ENCODE assay signal across 18 mouse cellular contexts in the genomic region with DNA sequence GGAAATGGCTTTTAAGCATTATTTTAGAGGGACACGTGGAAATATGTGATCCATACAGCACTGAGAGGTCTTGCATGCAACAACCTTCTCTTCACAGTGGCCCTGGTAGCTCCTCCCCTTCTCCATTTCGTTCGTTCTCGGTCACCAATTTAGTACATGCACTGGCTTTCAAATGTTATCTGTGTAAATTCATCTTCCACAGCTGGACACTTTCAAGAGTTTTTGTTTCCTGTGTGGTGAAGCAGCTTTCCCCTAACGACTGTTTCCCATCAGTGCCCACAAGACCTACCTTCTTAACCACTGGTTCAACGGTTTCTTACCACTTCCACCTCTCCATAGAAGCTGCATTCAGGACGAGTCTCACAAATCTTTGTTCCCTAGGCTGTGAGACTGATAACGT.
DNase-seq lines count a peak whose midpoint lies in the region; ATAC-seq lines count a peak whose summit lies in the region.
"Had no signal": no experiment of that assay in that cellular context is flagged by ENCODE, and none has a peak within 500 bp of the region (broad histone marks: within the 10 kb centered on the region; RNA-seq: fewer than 3 reads in every experiment).

No protein-coding gene starts in this region.

- H3K9me3 ChIP-seq in liver, embryonic 13.5 days (replicated peaks): no peaks in the 10 kb centered on the region
- no peaks in the 10 kb centered on the region for H3K9me3 ChIP-seq in limb, embryonic 10.5 days (replicated peaks)
- H3K9me3 ChIP-seq: embryonic facial prominence, embryonic 15.5 days; forebrain, embryonic 15.5 days; lung, embryonic 15.5 days; midbrain, embryonic 13.5 days; neural tube, embryonic 13.5 days had no signal

- H3K36me3 ChIP-seq in liver, embryonic 13.5 days: no peaks in the 10 kb centered on the region
- H3K36me3 ChIP-seq in limb, embryonic 10.5 days: no peaks in the 10 kb centered on the region
- H3K36me3 ChIP-seq: embryonic facial prominence, embryonic 15.5 days; forebrain, embryonic 15.5 days; lung, embryonic 15.5 days; midbrain, embryonic 13.5 days; neural tube, embryonic 13.5 days had no signal

- H3K4me2 ChIP-seq in liver, embryonic 13.5 days: peak overlapping the region; percentile 19
- H3K4me2 ChIP-seq: embryonic facial prominence, embryonic 15.5 days; forebrain, embryonic 15.5 days; lung, embryonic 15.5 days; midbrain, embryonic 13.5 days; neural tube, embryonic 13.5 days had no signal

- no peaks in the 10 kb centered on the region for H3K27me3 ChIP-seq in liver, embryonic 13.5 days
- no peaks in the 10 kb centered on the region for H3K27me3 ChIP-seq in limb, embryonic 10.5 days (ENCODE audit: low read depth, poor library complexity, severe bottlenecking)
- H3K27me3 ChIP-seq: embryonic facial prominence, embryonic 15.5 days; forebrain, embryonic 15.5 days; lung, embryonic 15.5 days; midbrain, embryonic 13.5 days; neural tube, embryonic 13.5 days had no signal

- no peak overlapping the region for H3K4me3 ChIP-seq in liver, embryonic 13.5 days (replicated peaks)
- no peak overlapping the region for H3K4me3 ChIP-seq in limb, embryonic 10.5 days
- H3K4me3 ChIP-seq: embryonic facial prominence, embryonic 15.5 days; forebrain, embryonic 15.5 days; lung, embryonic 15.5 days; midbrain, embryonic 13.5 days; neural tube, embryonic 13.5 days had no signal

- H3K4me1 ChIP-seq in liver, embryonic 13.5 days (replicated peaks): no peaks in the 10 kb centered on the region
- H3K4me1 ChIP-seq in limb, embryonic 10.5 days: no peaks in the 10 kb centered on the region
- H3K4me1 ChIP-seq: embryonic facial prominence, embryonic 15.5 days; forebrain, embryonic 15.5 days; lung, embryonic 15.5 days; midbrain, embryonic 13.5 days; neural tube, embryonic 13.5 days had no signal

- DNase-seq in 416B (ENCODE audit: low read depth): peak; percentile 99
- DNase-seq in T-cell, adult 2 months (ENCODE audit: low spot score): peak; percentile 35
- DNase-seq in liver, embryonic 13.5 days: no peak
- no peak for DNase-seq in right cerebral cortex, postnatal 36 days (ENCODE audit: low spot score in 2 of 2)
- no peak for DNase-seq in limb, embryonic 10.5 days (ENCODE audit: low spot score)
- DNase-seq in retina, postnatal 1 day: no peak
- DNase-seq in layer of hippocampus, adult 8-10 months (ENCODE audit: low spot score in 2 of 2): no peak
- DNase-seq: cerebellum, postnatal 14 days; heart, postnatal 4 days; kidney, postnatal 25 days; right cerebral cortex, postnatal 14 days had no signal

- no peak for ATAC-seq in liver, embryonic 13.5 days (ENCODE audit: low read depth)
- ATAC-seq in neutrophil, adult 5-6 weeks (ENCODE audit: extremely low read depth, insufficient number of reproducible peaks, low FRiP score, poor library complexity, severe bottlenecking): peak; percentile 36; the same call in 1 of the 2 replicates
- ATAC-seq: forebrain, embryonic 15.5 days; intestine, embryonic 16.5 days; midbrain, embryonic 13.5 days had no signal

- 12% methylated on average over 8 of the region's 8 CpGs for WGBS in liver, embryonic 13.5 days (ENCODE audit: insufficient replicate concordance)
- 74% methylated on average over 8 of the region's 8 CpGs for WGBS in limb, embryonic 10.5 days

- H3K27ac ChIP-seq in liver, embryonic 13.5 days: no peak overlapping the region
- no peak overlapping the region for H3K27ac ChIP-seq in limb, embryonic 10.5 days
- H3K27ac ChIP-seq: embryonic facial prominence, embryonic 15.5 days; forebrain, embryonic 15.5 days; lung, embryonic 15.5 days; midbrain, embryonic 13.5 days; neural tube, embryonic 13.5 days had no signal

- no peak overlapping the region for H3K9ac ChIP-seq in liver, embryonic 13.5 days
- H3K9ac ChIP-seq: embryonic facial prominence, embryonic 15.5 days; forebrain, embryonic 15.5 days; lung, embryonic 15.5 days; midbrain, embryonic 13.5 days; neural tube, embryonic 13.5 days had no signal

Comparison
In these comparisons a context has a peak if more than half of its experiments do, and no peak if none do; other contexts are left out.
1. DNase-seq: peak in 416B (single experiment) and T-cell, adult 2 months (single experiment); none in liver, embryonic 13.5 days (single experiment), right cerebral cortex, postnatal 36 days (0 of 2), limb, embryonic 10.5 days (single experiment), retina, postnatal 1 day (single experiment) and layer of hippocampus, adult 8-10 months (0 of 2).